Mouse (Mus musculus) ES-E14 (cell line): Measurements from ENCODE around the gene Phf21a. TPM values are rescaled to one million over a fixed set of nuclear protein-coding genes. Genes with fewer than 3 reads are reported as not detected.
A peak's percentile ranks its signal among the peaks of the same experiment; 100 is the strongest.

Experiments used
- DNase-seq: peaks from one replicate; pipeline ENCODE4 v3.0.0-alpha.2; 2013; ENCODE audit warnings: low read depth, low spot score
- H3K27ac ChIP-seq: 2 replicates; pipeline ENCODE4 v1.5.1; 2012; ENCODE audit warnings: low read depth, mild to moderate bottlenecking, low read length, moderate library complexity, mixed read lengths; ENCODE audit not compliant: poor library complexity, insufficient read depth, severe bottlenecking
- H3K36me3 ChIP-seq: 2 replicates; pipeline ENCODE4 v1.6.1; 2012; ENCODE audit warnings: mild to moderate bottlenecking, low read length, moderate library complexity, mixed read lengths; ENCODE audit not compliant: control insufficient read depth, poor library complexity, insufficient read depth, severe bottlenecking
- H3K4me1 ChIP-seq, 2 experiments: fragments of 150-350 bp in 1 of 2; sonication (generic) in 1 of 2; 2 replicates each; pipeline ENCODE4 v1.6.1; 2012; ENCODE audit warnings: low read length in 2 of 2, mild to moderate bottlenecking in 1 of 2, mixed read lengths in 1 of 2; ENCODE audit not compliant: control insufficient read depth in 2 of 2, insufficient read depth in 2 of 2, poor library complexity in 1 of 2
- H3K4me3 ChIP-seq, 2 experiments: fragments of 150-350 bp in 1 of 2; sonication (generic) in 1 of 2; 2 replicates each; pipeline ENCODE4 v1.5.1; 2012; ENCODE audit warnings: low read length in 2 of 2, low read depth in 1 of 2, mild to moderate bottlenecking in 1 of 2, mixed read lengths in 1 of 2; ENCODE audit not compliant: insufficient read depth in 1 of 2, poor library complexity in 1 of 2, severe bottlenecking in 1 of 2
- H3K9ac ChIP-seq: 2 replicates; pipeline ENCODE4 v1.6.1; 2012; ENCODE audit warnings: low read depth, mild to moderate bottlenecking, low read length, mixed read lengths; ENCODE audit not compliant: poor library complexity, insufficient read depth, severe bottlenecking
- H3K9me3 ChIP-seq: fragments of 150-350 bp; sonication (generic); 2 replicates; pipeline ENCODE4 v1.6.1; 2012; ENCODE audit warnings: low read depth, mild to moderate bottlenecking, low read length; ENCODE audit not compliant: control insufficient read depth, insufficient read depth
- CHD2 ChIP-seq: IDR thresholded peaks from 2 replicates; pipeline ENCODE4 v1.6.1; 2014; ENCODE audit warnings: mild to moderate bottlenecking, low read depth, low read length, inconsistent platforms
- HCFC1 ChIP-seq: IDR thresholded peaks from 2 replicates; pipeline ENCODE4 v1.6.1; 2012; ENCODE audit warnings: low read length, inconsistent platforms, borderline replicate concordance; ENCODE audit not compliant: insufficient read depth
- MAFK ChIP-seq: IDR thresholded peaks from 2 replicates; pipeline ENCODE4 v1.6.1; 2014; ENCODE audit warnings: mild to moderate bottlenecking, low read depth, low read length, inconsistent platforms; ENCODE audit not compliant: insufficient read depth
- ZC3H11A ChIP-seq: IDR thresholded peaks from 2 replicates; pipeline ENCODE4 v1.6.1; 2012; ENCODE audit warnings: low read depth, mild to moderate bottlenecking, inconsistent platforms, low read length, borderline replicate concordance
- ZNF384 ChIP-seq: IDR thresholded peaks from 2 replicates; pipeline ENCODE4 v1.6.1; 2012; ENCODE audit warnings: low read depth, low read length, inconsistent platforms
- in situ Hi-C, 2 experiments: fragments of 600-800 bp; cut with MboI; formaldehyde crosslinking; loops; one replicate each; pipeline ENCODE4 v1.15.1; 2025; ENCODE audit warnings: low sequenced_read_pairs in 2 of 2, inconsistent platforms in 1 of 2; ENCODE audit not compliant: unreplicated experiment in 2 of 2
- total RNA-seq: library from RNA; depleted of rRNA; stranded (reverse); fragments of 300-350 nt; gene quantifications from 2 replicates; pipeline ENCODE4 v1.2.3, GENCODE M21; 2012

Phf21a gene
- total RNA-seq, 1 experiment, result 23.5 TPM

- Histone ChIP-seq H3K36me3 (peaks cover 3% of the 10 kb centered on the region; the same call in 1 of the 2 replicates), H3K4me1 (peaks cover 0 to 5% of the 10 kb centered on the region in 2 experiments; a peak in 1 of 4 replicates), H3K27ac (0 out of 2 replicates have a peak overlapping the region, but pooled peaks have one; percentile 36), H3K9me3 (no peaks in the 10 kb centered on the region), H3K4me3 (no peak overlapping the region), H3K9ac (no peak overlapping the region)
- no peak for DNase-seq
- TF ChIP-seq ZNF384 (no peak), ZC3H11A (no peak), MAFK (no peak), CHD2 (no peak), HCFC1 (no peak)
- in situ Hi-C loops, result no loop called here
These were observed 198.6 kb downstream of the Phf21a start for GRCm38 (mm10) chr2:92291526-92291925.

GRCm38 (mm10) chr2:92296402-92296801 lies 203.5 kb downstream of the Phf21a start:
- in situ Hi-C loops, result no loop called here
- H3K27ac ChIP-seq, result no peak overlapping the region

GRCm38 (mm10) chr2:92299896-92300295 lies 207.0 kb downstream of the Phf21a start:
- H3K27ac ChIP-seq, result no peak overlapping the region
- no peaks in the 10 kb centered on the region for H3K9me3 ChIP-seq
- DNase-seq, result no peak
- no peak overlapping the region for H3K9ac ChIP-seq
- H3K36me3 ChIP-seq, result no peaks in the 10 kb centered on the region
- H3K4me3 ChIP-seq, result no peak overlapping the region
- in situ Hi-C loops, result no loop called here
- no peaks in the 10 kb centered on the region for H3K4me1 ChIP-seq
- TF ChIP-seq ZC3H11A (no peak), ZNF384 (no peak), MAFK (no peak), CHD2 (no peak), HCFC1 (no peak)

More at GRCm38 (mm10) chr2:92296402-92296801, 203.5 kb downstream of the Phf21a start:
- H3K4me1 ChIP-seq, result peaks cover 0 to 5% of the 10 kb centered on the region in 2 experiments; a peak in 1 of 4 replicates
- no peak overlapping the region for H3K4me3 ChIP-seq
- TF ChIP-seq ZNF384, result no peak
- TF ChIP-seq MAFK, result no peak
- no peak for TF ChIP-seq CHD2
- TF ChIP-seq HCFC1, result no peak
- no peak for TF ChIP-seq ZC3H11A
- peak; percentile 75 for DNase-seq
- no peak overlapping the region for H3K9ac ChIP-seq
- H3K9me3 ChIP-seq, result no peaks in the 10 kb centered on the region
- H3K36me3 ChIP-seq, result peaks cover 3% of the 10 kb centered on the region; the same call in 1 of the 2 replicates

GRCm38 (mm10) chr2:92301849-92302607 lies 209.1 kb downstream of the Phf21a start:
- Histone ChIP-seq H3K36me3 (no peaks in the 10 kb centered on the region), H3K27ac (no peak overlapping the region), H3K9me3 (no peaks in the 10 kb centered on the region), H3K4me3 (no peak overlapping the region), H3K9ac (no peak overlapping the region), H3K4me1 (no peaks in the 10 kb centered on the region)
- in situ Hi-C loops, result no loop called here
- TF ChIP-seq ZNF384, result no peak
- TF ChIP-seq HCFC1, result no peak
- TF ChIP-seq MAFK, result no peak
- no peak for TF ChIP-seq ZC3H11A
- no peak for TF ChIP-seq CHD2
- DNase-seq, result no peak

- no peak for DNase-seq
- H3K9me3 ChIP-seq, result no peaks in the 10 kb centered on the region
- no peaks in the 10 kb centered on the region for H3K4me1 ChIP-seq
- TF ChIP-seq ZC3H11A, result no peak
- TF ChIP-seq ZNF384, result no peak
- TF ChIP-seq MAFK, result no peak
- TF ChIP-seq HCFC1, result no peak
- no peak overlapping the region for H3K9ac ChIP-seq
- no peaks in the 10 kb centered on the region; the same call in 1 of the 2 replicates for H3K36me3 ChIP-seq
- in situ Hi-C loops, result no loop called here
- no peak overlapping the region for H3K27ac ChIP-seq
- H3K4me3 ChIP-seq, result no peak overlapping the region
These were observed 219.6 kb downstream of the Phf21a start for GRCm38 (mm10) chr2:92312542-92312941.
